Mouse (Mus musculus): ENCODE measurements around the gene Usp18.

Gene Usp18

DNA sequence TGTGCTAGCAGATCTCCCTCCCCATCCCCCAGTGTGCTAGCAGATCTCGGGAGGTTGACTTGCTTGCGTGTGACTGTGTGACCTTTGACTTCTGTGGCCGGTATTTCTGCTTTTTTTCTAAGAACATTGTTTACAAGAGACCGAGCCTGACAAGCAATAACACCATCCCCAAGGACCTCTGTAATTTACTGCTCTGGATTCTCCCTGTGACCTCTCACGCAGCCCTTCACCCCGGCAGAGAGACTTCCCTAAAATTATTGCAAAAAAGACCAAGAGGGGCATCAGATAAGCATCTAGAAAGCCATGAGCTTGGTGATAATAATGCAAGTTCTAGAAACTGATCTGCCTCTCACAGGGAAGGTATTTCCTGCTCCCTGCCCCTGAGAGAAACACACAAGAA, 20.7 kb upstream of the Usp18 start:
- in situ Hi-C loops (cut with MboI, MseI) = loop anchor here (25.0 kb wide), 1 partner anchor 1587 kb away; the partner anchor contains the start of genes Foxj2 and Slc2a3

- in situ Hi-C loops (cut with MboI, MseI) = loop anchor here (25.0 kb wide), 1 partner anchor 1586 kb away; the partner anchor contains the start of genes Foxj2 and Slc2a3
Observed at GRCm38 (mm10) chr6:121226043-121226442, 19.7 kb upstream of the Usp18 start.

DNA sequence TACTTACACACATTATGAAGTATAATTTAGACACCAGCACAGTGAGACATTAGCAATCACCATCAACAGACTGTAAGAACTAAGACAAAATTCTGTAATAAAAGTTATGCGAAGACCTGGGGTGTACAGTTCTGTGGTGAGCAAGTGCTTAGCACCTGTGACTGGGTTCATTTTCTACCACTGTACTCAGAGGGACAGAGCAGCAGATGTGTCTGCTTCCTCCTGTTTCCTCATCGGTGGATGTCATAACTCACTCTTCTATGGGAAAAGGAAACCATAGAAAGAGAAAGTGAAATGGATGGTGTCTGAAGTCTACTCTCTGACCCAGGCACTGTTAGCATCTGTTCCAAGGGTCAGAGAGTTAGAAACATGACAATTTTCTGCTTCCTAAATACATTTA, 19.0 kb upstream of the Usp18 start:
- in situ Hi-C loops (cut with MboI, MseI) = loop anchor here (25.0 kb wide), 1 partner anchor 1586 kb away; the partner anchor contains the start of genes Foxj2 and Slc2a3

DNA sequence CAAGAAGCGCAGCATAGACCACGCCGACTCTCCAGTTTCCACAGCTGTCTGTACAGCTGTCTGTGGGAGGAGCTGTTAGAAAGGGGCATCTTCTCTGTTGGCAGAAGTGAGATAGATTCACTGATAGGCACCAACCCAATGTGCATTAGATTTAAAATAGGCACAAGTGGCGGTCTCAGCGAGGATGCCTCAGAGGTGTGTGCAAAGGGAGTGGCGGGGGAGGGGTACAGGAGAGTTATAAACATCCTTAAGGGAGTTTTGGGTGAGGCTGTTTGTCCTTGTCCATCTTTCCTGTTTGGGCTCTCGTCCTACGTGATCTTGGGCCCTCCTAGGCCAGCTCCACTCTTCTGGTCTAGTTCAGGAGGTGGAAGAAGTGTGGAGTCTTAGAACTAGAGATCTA, 17.3 kb upstream of the Usp18 start:
- in situ Hi-C loops (cut with MboI, MseI) = loop anchor here (25.0 kb wide), 1 partner anchor 1584 kb away; the partner anchor contains the start of genes Foxj2 and Slc2a3

- in situ Hi-C loops (cut with MboI, MseI) = loop anchor here (25.0 kb wide), 1 partner anchor 1580 kb away; the partner anchor contains the start of genes Foxj2 and Slc2a3
Observed at GRCm38 (mm10) chr6:121232652-121233051, 13.1 kb upstream of the Usp18 start.

GRCm38 (mm10) chr6:121236386-121236785, 9.3 kb upstream of the Usp18 start:
- in situ Hi-C loops (cut with MboI, MseI) = loop anchor here (25.0 kb wide), 1 partner anchor 1576 kb away; the partner anchor contains the start of genes Foxj2 and Slc2a3

GRCm38 (mm10) chr6:121238209-121238608, 7.5 kb upstream of the Usp18 start:
- in situ Hi-C loops (cut with MboI, MseI) = loop anchor here (25.0 kb wide), 1 partner anchor 1574 kb away; the partner anchor contains the start of genes Foxj2 and Slc2a3

DNA sequence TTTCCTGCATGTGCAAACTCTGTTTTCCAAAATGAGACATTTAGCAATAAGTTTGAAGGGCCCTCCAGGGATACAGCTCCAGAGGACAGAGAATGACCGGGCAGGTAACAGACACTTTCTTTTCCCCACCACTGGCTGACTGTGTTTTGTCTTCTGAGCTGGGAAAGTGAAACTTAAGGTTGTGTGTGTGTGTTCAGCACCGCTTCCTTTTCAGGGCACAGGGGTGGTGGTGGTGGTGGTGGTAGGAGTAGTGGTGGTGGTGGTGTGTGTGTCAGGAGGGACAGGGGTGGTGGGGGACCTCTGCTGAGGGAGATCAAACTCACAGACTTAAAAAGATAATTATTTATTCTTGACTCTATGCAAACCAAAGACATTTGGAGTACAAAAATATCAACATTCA, 3.9 kb upstream of the Usp18 start:
- in situ Hi-C loops (cut with MboI, MseI) = loop anchor here (25.0 kb wide), 1 partner anchor 1571 kb away; the partner anchor contains the start of genes Foxj2 and Slc2a3

- in situ Hi-C loops (cut with MboI, MseI) = loop anchor here (25.0 kb wide), 1 partner anchor 1569 kb away; the partner anchor contains the start of genes Foxj2 and Slc2a3
Observed at GRCm38 (mm10) chr6:121243161-121243560, 2.5 kb upstream of the Usp18 start.

- in situ Hi-C loops (cut with MboI, MseI) = loop anchor here (25.0 kb wide), 1 partner anchor 1566 kb away; the partner anchor contains the start of genes Foxj2 and Slc2a3
Observed at GRCm38 (mm10) chr6:121246037-121246361, 293 bp downstream of the Usp18 start.

DNA sequence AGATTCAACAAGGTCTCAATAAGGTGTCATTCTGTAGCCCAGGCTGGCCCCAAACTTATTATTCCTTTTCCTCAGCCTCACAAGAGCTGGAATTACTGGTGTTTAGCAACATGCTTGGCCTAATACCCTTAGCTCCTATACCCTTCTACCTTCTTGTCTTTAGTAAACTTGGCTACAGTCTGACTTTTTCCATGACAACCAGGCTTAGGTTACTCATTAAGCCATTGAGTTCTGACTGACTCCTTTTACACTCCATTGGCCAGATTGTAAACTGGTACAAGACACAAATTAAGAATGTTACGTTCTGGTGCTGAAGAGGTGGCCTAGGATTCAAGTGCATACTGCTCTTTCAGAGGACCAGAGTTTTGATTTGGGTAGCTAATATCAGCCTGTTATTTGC, 4.7 kb downstream of the Usp18 start:
- in situ Hi-C loops (cut with MboI, MseI) = no loop called here

DNA sequence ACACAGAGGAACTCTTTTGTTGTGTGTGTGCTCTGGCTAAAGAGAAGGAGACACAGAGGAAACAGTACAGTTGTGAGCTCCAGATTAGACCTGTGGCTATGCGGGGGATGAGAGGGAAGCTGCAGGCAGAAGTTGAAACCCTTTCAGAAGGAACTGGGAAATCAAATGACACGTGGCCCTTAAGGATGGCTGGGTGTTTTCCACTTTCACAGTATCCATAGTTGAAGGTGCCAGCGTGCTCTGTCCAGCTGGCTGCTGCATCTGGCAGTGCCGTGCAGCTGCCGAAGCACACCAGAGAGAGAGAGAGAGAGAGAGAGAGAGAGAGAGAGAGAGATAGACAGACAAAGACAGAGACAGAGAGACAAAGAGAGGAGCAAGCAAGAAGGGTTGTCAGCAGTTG, 5.5 kb downstream of the Usp18 start:
- in situ Hi-C loops (cut with MboI, MseI) = no loop called here

DNA sequence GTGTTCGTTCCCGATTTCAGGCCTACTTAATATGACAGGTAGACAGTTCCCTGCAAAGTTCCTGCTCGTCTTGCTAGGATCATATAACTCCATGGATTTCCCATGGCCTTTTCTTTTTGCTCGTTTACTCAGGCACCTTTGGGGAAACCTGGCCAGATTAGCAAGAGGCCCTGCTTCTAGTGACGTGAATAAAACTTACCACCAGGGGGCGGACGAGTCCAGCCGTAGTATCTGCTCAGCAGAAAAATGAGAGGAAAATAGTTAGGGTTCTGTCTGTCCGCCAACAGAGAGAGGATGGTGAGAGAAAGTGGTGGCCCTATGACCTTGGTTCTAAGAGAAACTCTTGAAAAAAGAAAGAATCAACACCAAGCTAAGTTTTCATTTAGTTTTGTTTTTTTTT, 14.8 kb downstream of the Usp18 start:
- in situ Hi-C loops (cut with MboI, MseI) = loop anchor here (5.0 kb wide), 1 partner anchor 73 kb away; no protein-coding TSS in a partner anchor

DNA sequence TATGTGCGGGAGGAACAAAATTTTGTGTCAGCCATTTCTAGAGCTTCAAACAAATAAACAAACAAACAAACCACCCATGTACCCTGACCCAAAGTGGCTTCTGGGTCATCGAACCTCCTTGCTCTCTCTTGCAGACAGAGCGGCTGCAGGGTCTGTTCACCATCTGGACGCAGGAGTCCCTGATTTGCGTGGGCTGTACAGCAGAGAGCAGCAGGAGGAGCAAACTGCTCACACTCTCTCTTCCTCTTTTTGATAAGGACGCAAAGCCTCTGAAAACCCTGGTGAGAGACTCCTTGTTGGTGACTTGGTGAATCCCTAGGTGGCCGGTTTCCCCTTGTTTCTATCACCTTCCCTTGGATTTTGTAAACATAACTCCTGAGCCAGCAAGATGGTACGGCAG, 15.5 kb downstream of the Usp18 start:
- in situ Hi-C loops (cut with MboI, MseI) = loop anchor here (5.0 kb wide), 1 partner anchor 74 kb away; no protein-coding TSS in a partner anchor

DNA sequence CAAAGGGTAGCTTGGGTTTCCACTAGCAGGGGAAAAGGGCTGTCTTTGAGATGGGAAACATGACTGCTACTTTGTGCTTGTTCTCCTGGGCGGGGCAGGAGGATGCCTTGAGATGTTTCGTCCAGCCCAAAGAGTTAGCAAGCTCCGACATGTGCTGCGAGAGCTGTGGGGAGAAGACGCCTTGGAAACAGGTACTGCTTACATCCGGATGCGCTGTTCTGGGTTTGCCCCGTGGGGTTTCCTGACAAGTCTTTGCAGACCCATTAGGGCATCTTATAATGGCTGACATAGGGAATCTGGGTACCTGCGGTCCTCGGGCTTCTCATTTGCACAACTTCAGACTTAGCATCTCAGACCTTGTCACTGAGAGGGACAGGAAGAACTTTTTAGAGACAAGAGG, 16.3 kb downstream of the Usp18 start:
- in situ Hi-C loops (cut with MboI, MseI) = loop anchor here (5.0 kb wide), 1 partner anchor 75 kb away; no protein-coding TSS in a partner anchor

DNA sequence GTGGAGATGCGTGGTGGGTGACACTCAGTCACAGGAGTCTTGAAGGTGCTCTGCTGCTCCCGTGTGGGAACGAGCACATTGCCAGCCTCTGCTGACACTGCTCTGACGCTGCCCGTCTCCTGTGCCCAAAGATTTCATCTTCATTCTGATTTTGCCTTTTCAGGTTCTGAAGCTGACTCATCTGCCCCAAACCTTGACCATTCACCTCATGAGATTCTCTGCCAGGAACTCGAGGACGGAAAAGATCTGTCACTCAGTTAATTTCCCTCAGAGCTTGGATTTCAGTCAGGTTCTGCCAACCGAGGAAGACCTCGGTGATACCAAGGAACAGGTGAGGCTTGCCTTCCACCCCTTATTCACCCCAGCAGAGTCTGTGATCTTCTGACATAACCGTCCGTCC, 16.8 kb downstream of the Usp18 start:
- in situ Hi-C loops (cut with MboI, MseI) = loop anchor here (5.0 kb wide), 1 partner anchor 75 kb away; no protein-coding TSS in a partner anchor

DNA sequence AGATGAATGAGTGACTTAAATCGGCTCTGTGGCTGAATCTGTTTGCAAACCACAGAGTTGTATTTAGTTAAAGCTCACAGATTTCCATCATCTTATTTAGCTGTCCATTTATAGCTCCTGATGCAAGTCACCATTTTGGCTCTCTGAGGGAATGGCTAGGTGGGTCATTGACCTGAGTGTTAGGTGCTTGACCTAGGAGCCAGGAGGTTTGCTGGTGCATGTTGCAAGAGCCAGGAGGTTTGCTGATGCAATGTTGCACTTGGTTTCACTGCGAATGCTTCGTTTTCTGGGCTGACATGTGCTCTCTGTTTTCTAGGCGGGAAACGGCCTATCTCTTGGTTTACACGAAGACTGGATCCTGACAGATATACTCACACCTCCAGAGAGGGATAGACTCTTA, 24.4 kb downstream of the Usp18 start:
- in situ Hi-C loops (cut with MboI, MseI) = no loop called here

- in situ Hi-C loops (cut with MboI, MseI) = no loop called here
Observed at GRCm38 (mm10) chr6:121271707-121272074, 26.0 kb downstream of the Usp18 start.

DNA sequence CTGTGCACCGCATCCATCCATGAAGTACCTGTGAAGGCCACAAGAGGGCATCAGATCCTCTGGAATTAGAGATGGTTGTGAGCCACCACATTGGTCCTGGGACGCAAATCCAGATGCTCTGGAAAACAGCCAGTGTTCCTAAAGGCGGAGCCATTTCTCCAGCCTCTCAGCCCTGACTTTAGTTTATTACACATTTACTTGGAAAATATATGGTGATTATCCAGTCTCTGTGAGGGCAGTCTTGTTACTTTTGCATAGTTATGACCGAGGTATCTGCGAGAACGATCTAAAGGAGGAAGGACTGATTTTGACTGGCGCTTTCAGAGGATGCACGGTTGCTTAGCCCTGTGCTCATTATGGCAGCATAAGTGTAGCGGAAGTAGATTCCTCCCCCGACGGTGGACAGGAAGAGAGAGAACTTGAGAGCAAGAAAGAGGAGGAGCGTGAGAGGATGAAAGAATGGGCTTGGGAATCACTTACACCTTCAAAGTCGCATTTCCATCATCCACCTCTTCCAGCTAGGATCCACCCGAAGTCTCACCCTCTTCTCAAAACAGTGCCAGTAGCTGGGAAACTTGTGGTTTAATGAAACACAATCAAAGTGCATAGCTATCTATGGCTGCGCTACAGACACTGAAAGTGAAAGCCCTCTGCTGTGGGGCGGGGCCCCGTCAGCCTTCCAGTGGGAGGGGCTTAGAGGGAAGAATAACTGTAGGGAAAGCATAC, 26.5 kb downstream of the Usp18 start:
- in situ Hi-C loops (cut with MboI, MseI) = no loop called here

DNA sequence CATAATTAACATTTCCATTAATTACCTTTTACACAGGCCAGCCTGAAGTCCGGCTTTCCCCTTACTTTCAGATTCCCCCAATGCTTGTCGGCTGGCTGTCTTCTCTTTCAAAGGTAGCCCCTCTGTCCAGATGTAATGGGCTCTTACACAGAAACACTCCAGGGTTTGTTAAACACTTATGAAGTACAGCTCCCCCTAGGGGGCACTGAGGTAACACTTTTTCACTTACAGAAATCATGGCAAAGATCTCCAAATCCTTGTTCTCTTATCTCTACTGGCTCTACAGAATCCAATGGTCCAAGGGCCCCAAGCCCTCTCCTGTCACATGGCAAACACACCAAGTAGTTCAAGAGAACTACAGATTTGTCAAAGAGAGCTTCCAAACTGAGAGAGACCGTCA, 28.6 kb downstream of the Usp18 start:
- in situ Hi-C loops (cut with MboI, MseI) = no loop called here

DNA sequence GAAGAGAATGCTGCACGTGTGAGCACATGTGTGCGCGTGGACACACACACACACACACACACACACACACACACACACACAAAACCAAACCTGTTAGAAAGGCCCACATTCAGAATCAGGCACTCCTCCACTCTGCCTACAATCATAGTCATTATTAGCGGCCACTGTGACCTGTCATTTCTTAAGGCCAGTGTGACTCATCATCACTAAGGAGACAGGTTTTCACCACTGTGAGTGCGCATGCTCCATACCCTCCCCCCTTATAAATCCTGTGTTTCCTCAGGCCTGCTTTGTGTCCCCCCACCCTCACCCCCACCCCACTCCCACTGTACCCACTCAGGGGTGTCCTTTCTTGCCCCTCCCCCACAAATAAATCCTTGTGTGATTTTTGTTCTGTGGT, 38.4 kb downstream of the Usp18 start:
- in situ Hi-C loops (cut with MboI, MseI) = no loop called here

GRCm38 (mm10) chr6:121299317-121299716, 53.6 kb downstream of the Usp18 start:
- in situ Hi-C loops (cut with MboI, MseI) = no loop called here

GRCm38 (mm10) chr6:121299954-121300353, 54.2 kb downstream of the Usp18 start, which contains the start of gene Slc6a13:
Gene Slc6a13, plus strand, starts transcription at chr6:121300227.
- in situ Hi-C loops (cut with MboI, MseI) = no loop called here

Data from T-helper 1 cell (primary cell).